Mouse (Mus musculus) hindbrain, postnatal 0 days (tissue): ENCODE measurements around the gene Hoxb6. TPM values are rescaled to one million over a fixed set of nuclear protein-coding genes. Genes with fewer than 3 reads are reported as not detected.

Source experiments
- ATAC-seq: fragments of 200-750 bp; cut with Nextera tagmentation; 2 replicates; pipeline ENCODE4 v1.8.0; 2017; ENCODE audit warnings: mild to moderate bottlenecking, moderate TSS enrichment, moderate library complexity
- DNase-seq: peaks from one replicate; pipeline ENCODE4 v3.0.0-alpha.2; 2015; ENCODE audit warnings: low spot score
- H3K27ac ChIP-seq: fragments of 300-500 bp; sonication (generic); 2 replicates; pipeline ENCODE4 v1.5.1; 2014; ENCODE audit warnings: mild to moderate bottlenecking
- H3K27me3 ChIP-seq: fragments of 300-500 bp; sonication (generic); 2 replicates; pipeline ENCODE4 v1.6.1; 2014; ENCODE audit warnings: low read length, mixed read lengths; ENCODE audit not compliant: insufficient read depth
- H3K36me3 ChIP-seq: fragments of 300-500 bp; sonication (generic); 2 replicates; pipeline ENCODE4 v1.6.1; 2014; ENCODE audit warnings: low read length, mixed read lengths; ENCODE audit not compliant: insufficient read depth
- H3K4me1 ChIP-seq: fragments of 300-500 bp; sonication (generic); 2 replicates; pipeline ENCODE4 v1.6.1; 2014; ENCODE audit warnings: antibody characterized with exemption, low read length, mixed read lengths; ENCODE audit not compliant: insufficient read depth
- H3K4me2 ChIP-seq: fragments of 300-500 bp; sonication (generic); 2 replicates; pipeline ENCODE4 v1.6.1; 2014; ENCODE audit warnings: low read depth, mild to moderate bottlenecking, low read length, moderate library complexity, mixed read lengths
- H3K4me3 ChIP-seq: fragments of 300-500 bp; sonication (generic); 2 replicates; pipeline ENCODE4 v1.5.1; 2014; ENCODE audit warnings: low read length
- H3K9ac ChIP-seq: fragments of 300-500 bp; sonication (generic); replicated peaks from 2 replicates; pipeline ENCODE4 v1.6.1; 2014; ENCODE audit warnings: mild to moderate bottlenecking, low read length, moderate library complexity, mixed read lengths
- H3K9me3 ChIP-seq: fragments of 300-500 bp; sonication (generic); 2 replicates; pipeline ENCODE4 v1.6.1; 2016; ENCODE audit warnings: low read length, mixed read lengths
- CTCF ChIP-seq: IDR thresholded peaks from 2 replicates; pipeline ENCODE4 v1.5.1; 2016; ENCODE audit warnings: antibody characterized with exemption, control low read depth, low read depth
- WGBS: fragments of 180-500 bp; shearing (Covaris S2); extraction: QIAGEN DNeasy Blood & Tissue Kit; methylation state at CpG from one replicate; pipeline ENCODE4 v1.1.7; 2014; 5-methylcytosine and 5-hydroxymethylcytosine counted together
- polyA plus RNA-seq: library from polyadenylated mRNA; unstranded; fragments of >200 nt; fragmentation: Nextera tagmentation; extraction: Ambion mirVana; gene quantifications from 2 replicates; pipeline ENCODE4 v1.2.1, GENCODE M21; 2015
- total RNA-seq: library from RNA; depleted of rRNA; stranded (reverse); fragments of >200 nt; gene quantifications from 2 replicates; pipeline ENCODE4 v1.2.3, GENCODE M21; 2014

Gene Hoxb6
- total and polyA plus RNA-seq, 2 experiments from 2014 or later, result 23.2 to 29.0 TPM

GRCm38 (mm10) chr11:96282795-96283430 is 9.4 kb upstream of the Hoxb6 start:
- H3K4me2 ChIP-seq, result peak overlapping the region; percentile 50; the same call in 1 of the 2 replicates
- WGBS, result under 1% methylated on average over 49 of the region's 49 CpGs
- H3K27me3 ChIP-seq, result peaks cover 84% of the 10 kb centered on the region
- H3K27ac ChIP-seq, result peak overlapping the region; percentile 51
- no peak for ATAC-seq
- no peak for DNase-seq
- no peaks in the 10 kb centered on the region for H3K36me3 ChIP-seq
- no peak overlapping the region for H3K9ac ChIP-seq
- H3K4me3 ChIP-seq, result peak overlapping the region; percentile 31
- no peak for TF ChIP-seq CTCF
- no peaks in the 10 kb centered on the region for H3K4me1 ChIP-seq
- no peaks in the 10 kb centered on the region for H3K9me3 ChIP-seq

DNA sequence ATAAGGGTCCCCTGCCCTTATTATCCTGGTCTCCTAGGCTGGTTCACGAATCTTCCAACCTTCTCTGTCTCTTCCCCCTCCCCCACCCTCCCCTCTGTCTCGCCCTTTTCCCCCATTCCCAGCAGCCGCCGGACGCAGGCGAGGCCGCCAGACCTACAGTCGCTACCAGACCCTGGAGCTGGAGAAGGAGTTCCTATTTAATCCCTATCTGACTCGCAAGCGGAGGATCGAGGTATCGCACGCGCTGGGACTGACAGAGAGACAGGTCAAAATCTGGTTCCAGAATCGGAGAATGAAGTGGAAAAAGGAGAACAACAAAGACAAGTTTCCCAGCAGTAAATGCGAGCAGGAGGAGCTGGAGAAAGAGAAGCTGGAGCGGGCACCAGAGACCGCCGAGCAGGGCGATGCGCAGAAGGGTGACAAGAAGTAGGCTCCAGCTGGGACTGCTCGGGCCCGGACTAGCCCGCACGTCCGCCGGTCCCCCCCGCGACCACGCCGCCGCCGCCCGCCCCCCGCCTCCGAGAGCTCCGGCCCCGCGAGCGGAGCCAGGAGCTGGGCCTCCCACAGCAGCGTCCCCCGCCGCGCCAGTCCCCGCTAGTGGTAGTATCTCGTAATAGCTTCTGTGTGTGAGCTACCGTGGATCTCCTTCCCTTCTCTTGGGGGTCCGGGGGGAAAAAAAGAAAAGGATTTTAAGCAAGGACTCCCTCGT is 8.1 kb upstream of the Hoxb6 start:
- Histone ChIP-seq H3K36me3 (no peaks in the 10 kb centered on the region), H3K4me3 (peak overlapping the region; percentile 31), H3K27me3 (peaks cover 87% of the 10 kb centered on the region), H3K9ac (no peak overlapping the region), H3K27ac (no peak overlapping the region; the same call in 1 of the 2 replicates), H3K4me2 (peak overlapping the region; percentile 50), H3K4me1 (no peaks in the 10 kb centered on the region), H3K9me3 (no peaks in the 10 kb centered on the region)
- TF ChIP-seq CTCF, result 0 out of 2 replicates have a peak, but pooled peaks have one; percentile 27
- WGBS, result 0% methylated on average over 48 of the region's 49 CpGs
- DNase-seq (no peak), ATAC-seq (peak; percentile 8; the same call in 1 of the 2 replicates)

- H3K36me3 ChIP-seq, result no peaks in the 10 kb centered on the region
- H3K9ac ChIP-seq, result no peak overlapping the region
- DNase-seq, result no peak
- peak overlapping the region; percentile 31 for H3K4me3 ChIP-seq
- H3K4me1 ChIP-seq, result no peaks in the 10 kb centered on the region
- ATAC-seq, result peak; percentile 58; the same call in 1 of the 2 replicates
- H3K9me3 ChIP-seq, result no peaks in the 10 kb centered on the region
- TF ChIP-seq CTCF, result no peak
- peak overlapping the region; percentile 50 for H3K4me2 ChIP-seq
- peaks cover 87% of the 10 kb centered on the region for H3K27me3 ChIP-seq
- WGBS, result 3% methylated on average over 33 of the region's 37 CpGs
- H3K27ac ChIP-seq, result no peak overlapping the region; the same call in 1 of the 2 replicates
These were observed 7.2 kb upstream of the Hoxb6 start for GRCm38 (mm10) chr11:96284774-96285734.

DNA sequence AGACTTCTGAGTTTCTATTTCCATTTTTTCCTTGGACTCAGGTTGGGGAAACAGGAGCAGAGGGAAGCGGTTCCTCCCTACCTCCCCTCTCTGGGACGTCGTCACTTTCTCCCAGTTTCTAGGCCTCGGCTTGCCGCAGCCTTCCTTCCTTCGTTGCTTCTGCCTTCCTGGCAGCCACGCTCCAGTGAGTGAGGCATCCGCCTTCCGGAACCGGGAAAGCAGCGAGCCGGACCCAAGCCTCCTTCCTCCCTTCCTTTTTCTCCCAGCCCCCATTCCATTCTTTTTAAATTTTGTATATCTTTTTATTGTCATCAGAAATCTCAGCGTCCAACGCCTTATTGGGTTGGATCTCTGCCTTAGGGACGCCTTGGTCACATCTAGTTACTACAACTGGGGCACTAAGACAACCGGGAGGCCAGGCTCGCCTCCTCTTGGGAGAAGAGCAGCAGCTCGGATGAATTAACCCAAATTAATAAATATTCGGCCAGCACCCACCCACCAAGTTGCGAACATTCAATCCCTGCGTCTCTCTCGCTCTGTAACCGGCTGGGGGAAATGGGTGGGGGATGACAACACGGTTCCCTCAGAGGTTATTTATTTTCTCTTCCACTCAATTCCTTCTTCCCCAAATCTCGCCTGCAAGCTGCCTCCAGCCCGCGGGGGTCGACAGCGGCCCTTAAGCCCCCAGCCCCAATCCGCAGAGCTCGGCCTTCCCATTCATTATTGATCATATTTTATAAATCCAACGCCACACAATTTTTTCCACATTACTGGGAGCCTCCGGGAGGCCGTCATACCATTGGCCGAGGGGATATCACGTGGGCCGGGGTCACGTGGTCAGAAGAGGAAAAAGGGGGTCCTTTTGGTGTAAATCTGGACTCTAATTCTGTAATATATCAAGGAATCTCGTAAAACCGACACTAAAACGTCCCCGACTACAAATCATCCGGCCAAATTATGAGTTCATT is 6.2 kb upstream of the Hoxb6 start, which contains the start of gene Hoxb7:
Gene Hoxb7, plus strand, starts transcription at position 853 of the 968 bp plus-strand sequence.
- Histone ChIP-seq H3K36me3 (no peaks in the 10 kb centered on the region), H3K4me3 (peak within 1 kb of the TSS; percentile 24), H3K4me1 (no peaks in the 10 kb centered on the region), H3K9me3 (no peaks in the 10 kb centered on the region), H3K27me3 (peaks cover 88% of the 10 kb centered on the region), H3K4me2 (peak within 1 kb of the TSS; percentile 38), H3K27ac (no peak within 1 kb of the TSS), H3K9ac (no peak within 1 kb of the TSS)
- no peak for TF ChIP-seq CTCF
- ATAC-seq (no peak), DNase-seq (no peak)
- 2% methylated on average over 43 of the region's 43 CpGs for WGBS

- H3K36me3 ChIP-seq, result no peaks in the 10 kb centered on the region
- no peak for DNase-seq
- H3K4me1 ChIP-seq, result no peaks in the 10 kb centered on the region
- H3K27ac ChIP-seq, result no peak overlapping the region
- no peak for ATAC-seq
- no peak for TF ChIP-seq CTCF
- H3K27me3 ChIP-seq, result peaks cover 87% of the 10 kb centered on the region
- H3K9me3 ChIP-seq, result no peaks in the 10 kb centered on the region
- no peak overlapping the region for H3K9ac ChIP-seq
- H3K4me2 ChIP-seq, result peak overlapping the region; percentile 38
- H3K4me3 ChIP-seq, result peak overlapping the region; percentile 24
- WGBS, result 1% methylated on average over 55 of the region's 55 CpGs
These were observed 5.4 kb upstream of the Hoxb6 start for GRCm38 (mm10) chr11:96286739-96287385.
